Mouse (Mus musculus) C2C12 (cell line): ENCODE results near the gene Gm4491.

Experiments used
- CEBPB ChIP-seq: IDR thresholded peaks from one replicate; pipeline ENCODE4 v1.6.1; 2011; ENCODE audit warnings: low read depth, mild to moderate bottlenecking, control low read depth, moderate library complexity
- CTCF ChIP-seq: IDR thresholded peaks from one replicate; pipeline ENCODE4 v1.5.1; 2011; ENCODE audit not compliant: control insufficient read depth, insufficient read depth, insufficient read length
- MYOD1 ChIP-seq: IDR thresholded peaks from one replicate; pipeline ENCODE4 v1.6.1; 2011; ENCODE audit warnings: low read depth; ENCODE audit not compliant: control insufficient read depth, insufficient read length
- MYOG ChIP-seq: IDR thresholded peaks from one replicate; pipeline ENCODE4 v1.6.1; 2011; ENCODE audit not compliant: control insufficient read depth, insufficient read length; ENCODE audit errors: extremely low read depth
- USF1 ChIP-seq: IDR thresholded peaks from one replicate; pipeline ENCODE4 v1.6.1; 2011; ENCODE audit warnings: low read depth, mild to moderate bottlenecking, control low read depth, moderate library complexity

DNA sequence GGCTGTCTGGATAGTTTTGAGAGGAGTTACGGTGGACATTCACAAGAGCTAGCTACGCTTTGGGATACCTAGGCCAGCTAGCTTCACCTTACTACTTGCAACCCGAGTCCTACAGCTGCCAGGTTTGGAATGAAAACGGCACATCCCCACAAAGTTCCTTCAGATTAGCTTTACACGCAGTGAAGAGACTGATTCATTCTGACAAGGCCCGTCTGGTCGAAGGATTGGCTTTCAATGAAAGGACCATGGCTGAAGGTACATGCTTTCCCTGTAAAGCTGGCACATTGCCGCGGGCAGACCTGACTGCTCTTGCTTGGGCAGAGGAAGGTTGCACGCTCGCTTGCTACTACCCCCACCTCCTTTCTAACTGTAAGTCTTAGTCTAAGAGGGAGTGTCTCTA lies 10.0 kb downstream of the Gm4491 start:
- no peak for TF ChIP-seq CTCF
- no peak for TF ChIP-seq MYOD1
- TF ChIP-seq CEBPB: no peak
- no peak for TF ChIP-seq USF1
- TF ChIP-seq MYOG: no peak
